Mouse (Mus musculus): ENCODE results near the gene Dnajc11.

DNA sequence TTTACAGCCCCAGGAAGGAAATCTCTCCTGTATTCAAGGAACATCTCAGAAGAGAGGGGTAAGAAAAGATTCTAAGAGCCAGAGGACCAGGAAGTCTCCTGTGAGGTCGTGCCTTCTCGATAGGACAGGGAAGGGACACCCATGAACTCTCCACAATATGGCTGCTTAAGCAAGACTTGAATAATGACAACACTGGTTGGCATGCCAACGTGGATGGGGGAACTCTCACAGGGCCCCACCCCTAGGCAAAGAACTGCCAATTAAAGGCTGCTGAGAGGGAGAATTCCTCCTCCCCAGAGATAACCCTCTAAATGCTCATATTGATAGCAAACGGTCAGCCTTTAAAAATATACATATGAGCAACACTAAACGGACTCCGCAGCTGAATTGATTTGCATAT, 32.8 kb upstream of the Dnajc11 start:
- TF ChIP-seq CTCF (IDR thresholded peaks at IDR 0.05; ENCODE audit: control insufficient read depth, insufficient read depth, insufficient read length) = no peak
- no peak for TF ChIP-seq MAX (IDR thresholded peaks at IDR 0.05)
- no peak for TF ChIP-seq MYOG (IDR thresholded peaks at IDR 0.05; ENCODE audit: control insufficient read depth, extremely low read depth, insufficient read length)
- no peak for TF ChIP-seq MYOD1 (IDR thresholded peaks at IDR 0.05; ENCODE audit: control insufficient read depth, insufficient read length, low read depth)
- no peak for TF ChIP-seq USF1 (IDR thresholded peaks at IDR 0.05; ENCODE audit: low read depth)

Measured in C2C12 (cell line).